Mouse (Mus musculus) left cerebral cortex, postnatal 36 days (tissue): ENCODE results near the gene Xpc. TPM values are rescaled to one million over a fixed set of nuclear protein-coding genes. Genes with fewer than 3 reads are reported as not detected.
"Not testable (repeated sequence)": the region's sequence is repeated elsewhere in the genome, so short reads cannot be mapped to it uniquely, and the experiment has no call there.

Experiments used
- DNase-seq, 2 experiments: peaks; one replicate each; pipeline ENCODE4 v3.0.0; 2021 to 2022; ENCODE audit warnings: low spot score in 2 of 2, mixed read lengths in 1 of 2
- intact Hi-C: fragments of 180-260 bp; cut with DNase I; formaldehyde crosslinking; loops from one replicate; pipeline ENCODE4 v1.15.1; 2025
- total RNA-seq, 2 experiments: library from RNA; stranded (reverse); gene quantifications; 2 replicates each; pipeline ENCODE4 v1.2.3; 2021

The Xpc gene
- total RNA-seq, 2 experiments from 2014 or later, result 13.2 to 14.9 TPM

- DNase-seq, result no peak
- intact Hi-C loops, result no loop called here
Observed at GRCm38 (mm10) chr6:91476541-91476940, 39.1 kb downstream of the Xpc start.

GRCm38 (mm10) chr6:91474441-91475190, 41.1 kb downstream of the Xpc start:
- intact Hi-C loops, result loop anchor here (5.0 kb wide), 1 partner anchor 43 kb away; the partner anchor contains the start of genes Lsm3 and Xpc
- DNase-seq, result no peak

- DNase-seq, result no peak
- intact Hi-C loops, result loop anchor here (5.0 kb wide), 1 partner anchor 43 kb away; the partner anchor contains the start of genes Lsm3 and Xpc
Observed at GRCm38 (mm10) chr6:91473805-91474440, 41.8 kb downstream of the Xpc start.

GRCm38 (mm10) chr6:91472868-91473804, 42.6 kb downstream of the Xpc start, which contains the start of the genes Chchd4 and Tmem43:
TSS of gene Chchd4 (minus strand) at chr6:91473546.
TSS of gene Tmem43 (plus strand) at chr6:91473703.
- intact Hi-C loops, result loop anchor here (5.0 kb wide), 1 partner anchor 44 kb away; the partner anchor contains the start of genes Lsm3 and Xpc
- peak; percentile 99 for DNase-seq

- DNase-seq, result no peak
- intact Hi-C loops, result loop anchor here (5.0 kb wide), 1 partner anchor 45 kb away; the partner anchor contains the start of genes Lsm3 and Xpc
Observed at GRCm38 (mm10) chr6:91472319-91472718, 43.4 kb downstream of the Xpc start.

GRCm38 (mm10) chr6:91471427-91471826, 44.3 kb downstream of the Xpc start:
- intact Hi-C loops, result loop anchor here (5.0 kb wide), 1 partner anchor 46 kb away; the partner anchor contains the start of genes Lsm3 and Xpc
- not testable (repeated sequence) for DNase-seq

GRCm38 (mm10) chr6:91470712-91471111, 45.0 kb downstream of the Xpc start:
- intact Hi-C loops, result loop anchor here (5.0 kb wide), 1 partner anchor 47 kb away; the partner anchor contains the start of genes Lsm3 and Xpc
- DNase-seq, result no peak

GRCm38 (mm10) chr6:91467106-91467505, 48.6 kb downstream of the Xpc start:
- intact Hi-C loops, result no loop called here
- no peak for DNase-seq

GRCm38 (mm10) chr6:91465756-91466155, 49.9 kb downstream of the Xpc start:
- no peak for DNase-seq
- intact Hi-C loops, result no loop called here

GRCm38 (mm10) chr6:91459471-91459870, 56.2 kb downstream of the Xpc start:
- DNase-seq, result no peak
- intact Hi-C loops, result no loop called here

GRCm38 (mm10) chr6:91454546-91454945, 61.1 kb downstream of the Xpc start:
- intact Hi-C loops, result no loop called here
- no peak for DNase-seq

GRCm38 (mm10) chr6:91452056-91452455, 63.6 kb downstream of the Xpc start:
- DNase-seq, result no peak
- intact Hi-C loops, result no loop called here

- no peak for DNase-seq
- intact Hi-C loops, result no loop called here
Observed at GRCm38 (mm10) chr6:91449472-91450225, 66.0 kb downstream of the Xpc start.

- intact Hi-C loops, result no loop called here
- DNase-seq, result no peak
Observed at GRCm38 (mm10) chr6:91445316-91445715, 70.4 kb downstream of the Xpc start.

- intact Hi-C loops, result no loop called here
- DNase-seq, result no peak
Observed at GRCm38 (mm10) chr6:91441145-91441662, 74.5 kb downstream of the Xpc start.

- DNase-seq, result peak; percentile 98 to 99
- intact Hi-C loops, result no loop called here
Observed at GRCm38 (mm10) chr6:91440474-91441144, 75.1 kb downstream of the Xpc start.
